Mouse (Mus musculus) lung, embryonic 16.5 days (tissue): ENCODE measurements around the gene Insr. TPM values are rescaled to one million over a fixed set of nuclear protein-coding genes. Genes with fewer than 3 reads are reported as not detected.
A peak's percentile ranks its signal among the peaks of the same experiment; 100 is the strongest.

Experiments used
- ATAC-seq: fragments of 200-750 bp; cut with Nextera tagmentation; 2 replicates; pipeline ENCODE4 v1.8.0; 2017; ENCODE audit warnings: low read depth, mild to moderate bottlenecking, moderate library complexity
- H3K27ac ChIP-seq: fragments of 300-500 bp; sonication (generic); 2 replicates; pipeline ENCODE4 v1.5.1; 2014; ENCODE audit warnings: mild to moderate bottlenecking, control low read depth, low read length
- H3K27me3 ChIP-seq: fragments of 300-500 bp; sonication (generic); 2 replicates; pipeline ENCODE4 v1.6.1; 2014; ENCODE audit warnings: low read depth, low read length, mixed read lengths; ENCODE audit not compliant: control insufficient read depth, insufficient read depth
- H3K36me3 ChIP-seq: fragments of 300-500 bp; sonication (generic); 2 replicates; pipeline ENCODE4 v1.6.1; 2014; ENCODE audit warnings: low read length; ENCODE audit not compliant: control insufficient read depth, insufficient read depth
- H3K4me1 ChIP-seq: fragments of 300-500 bp; sonication (generic); replicated peaks from 2 replicates; pipeline ENCODE4 v1.6.1; 2014; ENCODE audit warnings: low read length, mixed read lengths; ENCODE audit not compliant: control insufficient read depth, insufficient read depth
- H3K4me2 ChIP-seq: fragments of 300-500 bp; sonication (generic); 2 replicates; pipeline ENCODE4 v1.6.1; 2014; ENCODE audit warnings: low read depth, low read length, control low read depth
- H3K4me3 ChIP-seq: fragments of 300-500 bp; sonication (generic); 2 replicates; pipeline ENCODE4 v1.5.1; 2014; ENCODE audit warnings: mild to moderate bottlenecking, low read length, control low read depth
- H3K9ac ChIP-seq: fragments of 300-500 bp; sonication (generic); 2 replicates; pipeline ENCODE4 v1.6.1; 2014; ENCODE audit warnings: low read length, control low read depth
- H3K9me3 ChIP-seq: fragments of 300-500 bp; sonication (generic); 2 replicates; pipeline ENCODE4 v1.6.1; 2016; ENCODE audit warnings: low read length; ENCODE audit not compliant: control insufficient read depth
- WGBS: fragments of 180-500 bp; shearing (Covaris S2); extraction: QIAGEN DNeasy Blood & Tissue Kit; methylation state at CpG from one replicate; pipeline ENCODE4 v1.1.7; 2014; 5-methylcytosine and 5-hydroxymethylcytosine counted together
- polyA plus RNA-seq: library from polyadenylated mRNA; unstranded; fragments of >200 nt; fragmentation: Nextera tagmentation; extraction: Ambion mirVana; gene quantifications from 2 replicates; pipeline ENCODE4 v1.2.1, GENCODE M21; 2015

Insr gene
- polyA plus RNA-seq, 1 experiment from 2014 or later, result 34.1 TPM

DNA sequence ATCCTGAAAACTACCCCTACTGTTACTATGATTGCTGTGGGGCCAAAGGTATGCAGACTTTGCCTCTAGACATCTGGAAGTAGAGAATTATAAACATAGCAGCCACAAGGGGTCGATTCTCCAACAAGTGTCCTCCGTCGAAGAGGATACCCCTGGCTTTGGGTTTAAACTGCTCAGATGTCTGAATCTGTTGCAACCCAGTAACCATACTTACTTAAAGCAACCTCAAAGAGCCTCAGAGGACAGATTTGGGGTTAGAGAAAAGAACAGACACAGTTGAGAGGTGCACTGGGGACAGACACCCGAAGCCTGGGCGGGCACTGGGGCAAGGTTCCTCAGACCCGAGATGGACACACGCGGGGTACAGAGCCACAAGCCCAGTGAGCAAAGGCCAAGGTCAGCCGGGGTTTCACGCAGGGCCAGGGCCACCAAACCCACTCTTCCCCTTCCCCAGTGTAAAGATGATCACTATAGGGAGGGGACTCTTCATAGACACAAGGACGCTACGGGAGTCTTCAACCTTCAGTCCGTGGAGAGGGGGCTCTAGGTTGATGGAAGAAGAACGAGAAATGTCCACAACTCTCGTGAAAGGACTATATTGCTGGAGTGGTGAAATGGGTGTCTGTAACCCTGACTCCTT lies 1.1 kb downstream of the Insr start:
- H3K27ac ChIP-seq, result no peak overlapping the region
- H3K4me1 ChIP-seq, result peaks cover 8% of the 10 kb centered on the region
- H3K9ac ChIP-seq, result peak overlapping the region; percentile 97
- H3K4me3 ChIP-seq, result peak overlapping the region; percentile 95
- WGBS, result 14% methylated on average over 15 of the region's 15 CpGs
- ATAC-seq, result no peak; the same call in 1 of the 2 replicates
- no peaks in the 10 kb centered on the region for H3K9me3 ChIP-seq
- H3K27me3 ChIP-seq, result no peaks in the 10 kb centered on the region
- peak overlapping the region; percentile 83 for H3K4me2 ChIP-seq
- H3K36me3 ChIP-seq, result no peaks in the 10 kb centered on the region

DNA sequence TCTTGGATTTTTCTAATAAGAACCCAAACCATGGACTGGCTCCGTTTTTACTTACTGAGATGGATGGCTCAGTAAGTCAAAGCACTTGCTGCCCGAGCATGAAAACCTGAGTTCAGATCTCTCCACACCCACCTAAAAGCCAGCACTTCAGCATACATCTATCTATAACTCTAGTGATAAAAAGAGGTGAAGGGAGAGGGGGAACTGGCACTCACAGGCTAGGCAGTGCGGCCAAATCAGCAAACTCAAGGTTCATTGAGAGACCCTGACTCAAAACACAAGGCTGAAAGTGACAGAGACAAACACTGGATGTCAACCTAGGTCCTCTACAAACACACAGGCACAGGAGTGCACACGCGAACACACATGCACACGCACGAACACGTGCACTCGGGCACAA lies 2.2 kb downstream of the Insr start:
- H3K4me2 ChIP-seq, result no peak overlapping the region; the same call in 1 of the 2 replicates
- WGBS, result 92% methylated on average over 9 of the region's 9 CpGs
- ATAC-seq, result no peak

DNA sequence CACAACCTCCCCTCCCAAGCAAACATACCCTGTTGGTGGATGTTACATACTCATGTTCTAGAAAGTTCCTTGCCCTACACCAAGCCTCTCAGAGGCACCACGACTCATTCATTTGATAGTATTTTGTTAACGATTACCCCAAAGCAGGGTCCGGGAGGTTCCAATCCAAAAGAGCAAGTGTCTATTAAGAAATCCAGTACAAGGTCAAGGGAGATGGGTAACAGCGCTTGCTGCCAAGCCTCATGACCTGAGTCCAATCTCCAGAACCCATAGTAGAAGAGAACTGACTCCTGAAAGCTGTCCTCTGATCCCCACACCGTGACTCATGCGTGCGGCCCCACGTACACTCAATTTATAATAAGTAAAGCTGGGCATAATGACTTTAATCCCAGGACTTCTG lies 3.4 kb downstream of the Insr start:
- no peaks in the 10 kb centered on the region for H3K27me3 ChIP-seq
- no peaks in the 10 kb centered on the region for H3K9me3 ChIP-seq
- WGBS, result 90% methylated on average over 8 of the region's 8 CpGs
- H3K4me3 ChIP-seq, result no peak overlapping the region
- H3K27ac ChIP-seq, result no peak overlapping the region
- peaks cover 8% of the 10 kb centered on the region for H3K4me1 ChIP-seq
- H3K4me2 ChIP-seq, result no peak overlapping the region
- H3K9ac ChIP-seq, result no peak overlapping the region
- no peaks in the 10 kb centered on the region for H3K36me3 ChIP-seq
- ATAC-seq, result no peak

More for the DNA sequence above, 2.2 kb downstream of the Insr start:
- Histone ChIP-seq H3K36me3 (no peaks in the 10 kb centered on the region), H3K27ac (no peak overlapping the region), H3K9ac (no peak overlapping the region), H3K4me1 (peaks cover 8% of the 10 kb centered on the region), H3K27me3 (no peaks in the 10 kb centered on the region), H3K9me3 (no peaks in the 10 kb centered on the region), H3K4me3 (no peak overlapping the region; the same call in 1 of the 2 replicates)

DNA sequence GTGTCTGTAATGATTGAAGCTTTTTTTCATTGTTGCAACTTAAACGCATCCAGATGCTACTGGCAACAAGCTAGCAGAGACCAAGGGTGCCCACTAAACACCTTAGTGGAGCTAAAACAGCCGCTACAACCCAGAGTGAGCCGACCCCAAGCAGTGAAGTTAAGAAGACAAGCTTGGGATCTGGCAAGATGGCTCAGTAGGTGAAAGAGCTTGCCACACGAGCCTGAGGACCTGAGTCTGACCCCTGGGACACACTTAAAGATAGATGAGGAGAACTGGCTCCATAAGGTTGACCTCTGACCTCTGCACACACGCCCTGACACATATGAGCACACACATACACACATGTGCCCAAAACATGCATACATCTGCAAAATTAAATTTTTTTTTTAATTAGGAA lies 4.2 kb downstream of the Insr start:
- no peak for ATAC-seq
- Histone ChIP-seq H3K27me3 (no peaks in the 10 kb centered on the region), H3K4me2 (no peak overlapping the region), H3K4me1 (peaks cover 8% of the 10 kb centered on the region), H3K4me3 (no peak overlapping the region), H3K36me3 (no peaks in the 10 kb centered on the region), H3K9ac (no peak overlapping the region), H3K9me3 (no peaks in the 10 kb centered on the region), H3K27ac (no peak overlapping the region)
- 70% methylated on average over 5 of the region's 5 CpGs for WGBS

DNA sequence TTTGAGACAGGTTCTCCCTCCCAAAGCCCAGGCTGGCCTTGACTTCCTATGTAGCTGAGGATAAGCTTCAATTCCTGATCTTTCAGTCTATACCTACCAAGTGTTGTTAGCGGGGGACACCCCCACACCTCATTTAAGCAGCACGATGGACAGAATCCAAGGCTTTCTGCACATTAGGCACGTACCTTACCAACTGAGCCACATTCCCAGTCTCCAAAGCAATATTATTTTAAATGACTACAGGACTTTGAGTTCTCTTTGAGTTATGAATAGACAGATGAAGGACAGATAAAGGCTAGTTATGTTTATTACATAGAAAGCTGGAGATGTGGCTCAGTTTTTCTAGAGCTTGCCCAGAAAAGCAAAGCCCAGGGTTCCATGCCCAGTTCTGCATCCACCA lies 5.6 kb downstream of the Insr start:
- no peak for ATAC-seq
- WGBS, result 84% methylated on average over 3 of the region's 3 CpGs

DNA sequence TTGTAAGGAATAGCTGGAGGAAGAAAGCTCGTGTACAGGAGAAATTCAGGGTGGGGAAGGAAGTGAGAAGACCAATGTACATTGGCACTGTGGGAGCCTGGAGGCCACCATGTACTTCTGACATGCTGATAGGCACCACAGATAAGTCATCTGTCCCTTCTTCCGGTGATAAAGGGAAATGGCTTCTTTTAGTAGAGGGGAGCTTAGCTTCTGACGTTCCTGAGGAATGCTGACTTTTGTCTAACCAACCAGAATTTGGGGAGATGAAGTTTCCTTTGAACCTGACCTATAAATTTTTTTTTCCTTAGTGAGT lies 12.0 kb downstream of the Insr start:
- 85% methylated on average over 3 of the region's 3 CpGs for WGBS
- Histone ChIP-seq H3K27me3 (no peaks in the 10 kb centered on the region), H3K4me3 (no peak overlapping the region), H3K27ac (no peak overlapping the region), H3K4me1 (0 out of 2 replicates have a peak, but pooled peaks cover 5% of the 10 kb centered on the region), H3K4me2 (no peak overlapping the region), H3K36me3 (peaks cover 5% of the 10 kb centered on the region; the same call in 1 of the 2 replicates), H3K9ac (no peak overlapping the region), H3K9me3 (no peaks in the 10 kb centered on the region)
- no peak for ATAC-seq

More for the DNA sequence above, 5.6 kb downstream of the Insr start:
- Histone ChIP-seq H3K4me1 (peaks cover 4% of the 10 kb centered on the region), H3K36me3 (no peaks in the 10 kb centered on the region), H3K27ac (no peak overlapping the region), H3K4me2 (no peak overlapping the region), H3K9me3 (no peaks in the 10 kb centered on the region), H3K27me3 (no peaks in the 10 kb centered on the region), H3K4me3 (no peak overlapping the region), H3K9ac (no peak overlapping the region)

DNA sequence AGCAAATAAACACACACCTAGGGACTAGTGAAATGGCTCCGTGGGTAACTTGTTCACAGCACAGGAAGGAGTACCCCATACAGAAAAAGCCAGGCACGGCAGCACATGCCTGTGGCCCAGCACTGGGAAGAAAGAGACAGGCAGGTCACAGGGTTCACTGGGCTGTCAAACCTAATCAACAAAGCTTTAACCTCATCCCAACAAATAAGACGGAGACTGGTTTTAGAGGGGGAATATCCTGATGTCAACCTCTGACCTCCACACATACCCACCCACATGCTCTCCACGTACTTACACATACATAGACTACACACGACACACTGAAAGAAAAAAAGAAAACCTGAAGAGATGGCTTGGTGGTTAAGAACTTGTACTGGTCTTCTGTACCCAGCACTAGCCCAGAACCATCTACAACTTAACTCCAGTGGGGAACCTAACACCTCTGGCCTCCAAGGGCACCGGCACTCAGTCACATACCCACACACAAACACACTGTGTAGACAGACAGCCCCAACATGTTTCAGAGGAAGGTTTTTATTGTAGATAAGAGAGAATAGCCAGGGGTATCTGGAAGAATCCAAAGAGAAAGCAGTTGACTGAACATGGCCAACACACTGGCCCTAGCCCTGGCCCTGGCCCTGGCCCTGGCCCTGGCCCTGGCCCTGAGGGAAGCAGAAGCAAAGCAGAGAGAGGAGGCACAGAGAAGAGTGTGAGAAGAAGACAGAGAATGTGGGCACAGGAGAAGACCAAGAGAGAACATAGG lies 12.6 kb downstream of the Insr start:
- no peak overlapping the region for H3K4me2 ChIP-seq
- H3K4me3 ChIP-seq, result no peak overlapping the region
- peaks cover 5% of the 10 kb centered on the region; the same call in 1 of the 2 replicates for H3K36me3 ChIP-seq
- no peaks in the 10 kb centered on the region for H3K27me3 ChIP-seq
- no peak for ATAC-seq
- H3K4me1 ChIP-seq, result 0 out of 2 replicates have a peak, but pooled peaks cover 5% of the 10 kb centered on the region
- no peak overlapping the region for H3K27ac ChIP-seq
- 59% methylated on average over 6 of the region's 6 CpGs for WGBS
- no peak overlapping the region for H3K9ac ChIP-seq
- H3K9me3 ChIP-seq, result no peaks in the 10 kb centered on the region

DNA sequence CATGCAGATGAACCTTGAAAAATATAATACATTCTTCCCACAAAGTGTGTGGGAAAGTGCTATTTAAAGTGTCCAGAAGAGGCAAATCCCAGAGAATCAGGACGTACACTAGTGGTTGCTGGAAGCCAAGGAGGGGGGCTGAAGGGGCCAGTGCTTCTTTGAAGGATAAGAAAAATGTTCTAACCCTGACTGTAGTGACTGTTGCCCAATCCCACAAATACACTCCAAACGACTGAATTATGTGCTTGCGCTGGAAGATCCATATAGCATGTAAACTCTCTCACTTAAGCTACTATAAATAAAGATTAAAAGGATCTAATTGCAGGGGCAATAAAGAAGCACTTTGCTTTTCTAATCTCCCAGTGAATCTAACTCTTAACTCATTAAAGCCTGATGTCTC lies 14.2 kb downstream of the Insr start:
- H3K9me3 ChIP-seq, result no peaks in the 10 kb centered on the region
- 43% methylated on average over 3 of the region's 3 CpGs for WGBS
- H3K27ac ChIP-seq, result no peak overlapping the region
- no peak overlapping the region for H3K4me3 ChIP-seq
- peaks cover 9% of the 10 kb centered on the region; the same call in 1 of the 2 replicates for H3K4me1 ChIP-seq
- no peaks in the 10 kb centered on the region for H3K27me3 ChIP-seq
- H3K4me2 ChIP-seq, result no peak overlapping the region
- peaks cover 5% of the 10 kb centered on the region; the same call in 1 of the 2 replicates for H3K36me3 ChIP-seq
- no peak overlapping the region for H3K9ac ChIP-seq
- peak; percentile 15; the same call in 1 of the 2 replicates for ATAC-seq

DNA sequence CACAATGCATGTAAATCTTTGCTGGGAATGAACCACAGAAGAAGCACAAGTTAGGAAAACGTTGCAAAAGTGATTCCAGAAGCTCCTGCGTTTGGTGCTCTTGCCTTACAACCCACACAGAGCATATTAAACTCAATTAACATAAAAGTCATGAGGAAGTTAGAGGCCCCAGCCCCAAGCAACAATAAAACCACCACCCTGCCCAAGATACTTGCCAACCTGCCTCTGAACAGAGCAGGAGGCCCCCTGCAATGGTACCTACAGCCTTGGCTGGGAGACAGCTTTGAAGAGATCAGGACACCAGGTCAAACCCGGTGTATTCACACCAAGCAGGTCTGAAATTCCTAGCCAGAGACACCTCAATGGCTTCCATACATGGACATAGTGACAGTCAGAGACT lies 16.6 kb downstream of the Insr start:
- 92% methylated on average over 3 of the region's 3 CpGs for WGBS
- Histone ChIP-seq H3K4me3 (no peak overlapping the region), H3K36me3 (peaks cover 16% of the 10 kb centered on the region), H3K9ac (no peak overlapping the region), H3K27ac (no peak overlapping the region), H3K4me2 (no peak overlapping the region), H3K27me3 (no peaks in the 10 kb centered on the region), H3K4me1 (peaks cover 9% of the 10 kb centered on the region; the same call in 1 of the 2 replicates), H3K9me3 (no peaks in the 10 kb centered on the region)
- no peak for ATAC-seq
